16 mouse cellular contexts compared by ENCODE assay signal in genomic region chr5:39803457-39803856, GRCm38 (mm10). TPM values are rescaled to one million over a fixed set of nuclear protein-coding genes. Genes with fewer than 3 reads are reported as not detected.
DNase-seq lines count a peak whose midpoint lies in the region; ATAC-seq and TF ChIP-seq lines count a peak whose summit lies in the region.
"Had no signal": no experiment of that assay in that cellular context is flagged by ENCODE, and none has a peak within 500 bp of the region (broad histone marks: within the 10 kb centered on the region; RNA-seq: fewer than 3 reads in every experiment).

No protein-coding gene starts in this region.

- DNase-seq in brain, embryonic 18.5 days (ENCODE audit: low read depth, low spot score) = peak; percentile 57
- DNase-seq in layer of hippocampus, adult 8-10 months (ENCODE audit: low spot score in 2 of 2) = peak; percentile 8 to 10
- no peak for DNase-seq in spleen, postnatal 36 days (ENCODE audit: low spot score in 2 of 2)
- no peak for DNase-seq in cerebellum, postnatal 36 days
- no peak for DNase-seq in kidney, adult 18-20 months
- DNase-seq: cerebellum, adult 9-11 months; heart, adult 11 months; thymus, postnatal 25 days had no signal

- H3K4me3 ChIP-seq in hindbrain, embryonic 16.5 days (ENCODE audit: low read length) = no peak overlapping the region
- no peak overlapping the region for H3K4me3 ChIP-seq in hindbrain, embryonic 13.5 days
- no peak overlapping the region for H3K4me3 ChIP-seq in olfactory bulb, adult 2 months (ENCODE audit: insufficient read depth, low read depth, low read length)
- H3K4me3 ChIP-seq: intestine, embryonic 15.5 days; limb, embryonic 15.5 days; lung, embryonic 15.5 days; stomach, embryonic 15.5 days had no signal

- TF ChIP-seq POLR2A in olfactory bulb, adult 2 months (IDR thresholded peaks at IDR 0.05; ENCODE audit: insufficient read depth, low read depth, low read length) = no peak

- H3K4me2 ChIP-seq in hindbrain, embryonic 16.5 days (ENCODE audit: low read length) = no peak overlapping the region
- H3K4me2 ChIP-seq in hindbrain, embryonic 13.5 days = no peak overlapping the region
- H3K4me2 ChIP-seq: intestine, embryonic 15.5 days; limb, embryonic 15.5 days; lung, embryonic 15.5 days; stomach, embryonic 15.5 days had no signal

- 50% methylated on average over 3 of the region's 3 CpGs for WGBS in hindbrain, embryonic 16.5 days
- WGBS in hindbrain, embryonic 13.5 days = 76% methylated on average over 3 of the region's 3 CpGs
- 12% methylated on average over 3 of the region's 3 CpGs for WGBS in olfactory bulb, adult 2 months

- no peaks in the 10 kb centered on the region for H3K36me3 ChIP-seq in hindbrain, embryonic 16.5 days (ENCODE audit: control insufficient read depth, insufficient read depth, low read length)
- no peaks in the 10 kb centered on the region for H3K36me3 ChIP-seq in hindbrain, embryonic 13.5 days
- H3K36me3 ChIP-seq: G1E; intestine, embryonic 15.5 days; limb, embryonic 15.5 days; lung, embryonic 15.5 days; stomach, embryonic 15.5 days had no signal

- no peaks in the 10 kb centered on the region for H3K27me3 ChIP-seq in hindbrain, embryonic 16.5 days (replicated peaks; ENCODE audit: control insufficient read depth, insufficient read depth, low read length)
- no peaks in the 10 kb centered on the region for H3K27me3 ChIP-seq in hindbrain, embryonic 13.5 days
- H3K27me3 ChIP-seq: intestine, embryonic 15.5 days; limb, embryonic 15.5 days; lung, embryonic 15.5 days; stomach, embryonic 15.5 days had no signal

- no peaks in the 10 kb centered on the region for H3K4me1 ChIP-seq in hindbrain, embryonic 16.5 days (ENCODE audit: control insufficient read depth, insufficient read depth, low read depth, low read length)
- no peaks in the 10 kb centered on the region for H3K4me1 ChIP-seq in hindbrain, embryonic 13.5 days (replicated peaks)
- H3K4me1 ChIP-seq in olfactory bulb, adult 2 months (ENCODE audit: control insufficient read depth, insufficient read depth, low read length) = peaks cover 2% of the 10 kb centered on the region
- H3K4me1 ChIP-seq: intestine, embryonic 15.5 days; limb, embryonic 15.5 days; lung, embryonic 15.5 days; stomach, embryonic 15.5 days had no signal

- no peak for TF ChIP-seq CTCF in olfactory bulb, adult 2 months (IDR thresholded peaks at IDR 0.05; ENCODE audit: insufficient read depth, low read depth, low read length)

- ATAC-seq in hindbrain, embryonic 16.5 days = peak; percentile 61; the same call in 1 of the 2 replicates
- ATAC-seq in hindbrain, embryonic 13.5 days (ENCODE audit: low FRiP score) = no peak
- ATAC-seq: intestine, embryonic 15.5 days had no signal

- no peaks in the 10 kb centered on the region for H3K9me3 ChIP-seq in hindbrain, embryonic 16.5 days (ENCODE audit: control insufficient read depth, low read length)
- no peaks in the 10 kb centered on the region for H3K9me3 ChIP-seq in hindbrain, embryonic 13.5 days
- H3K9me3 ChIP-seq: intestine, embryonic 15.5 days; limb, embryonic 15.5 days; lung, embryonic 15.5 days; stomach, embryonic 15.5 days had no signal

- H3K27ac ChIP-seq in hindbrain, embryonic 16.5 days (ENCODE audit: low read depth, low read length) = no peak overlapping the region
- H3K27ac ChIP-seq in hindbrain, embryonic 13.5 days = no peak overlapping the region
- H3K27ac ChIP-seq in olfactory bulb, adult 2 months (ENCODE audit: insufficient read depth, low read depth, low read length) = peak overlapping the region; percentile 98
- H3K27ac ChIP-seq: intestine, embryonic 15.5 days; limb, embryonic 15.5 days; lung, embryonic 15.5 days; stomach, embryonic 15.5 days had no signal

- H3K9ac ChIP-seq in hindbrain, embryonic 16.5 days (ENCODE audit: low read depth, low read length) = no peak overlapping the region
- H3K9ac ChIP-seq in hindbrain, embryonic 13.5 days = no peak overlapping the region
- H3K9ac ChIP-seq: intestine, embryonic 15.5 days; limb, embryonic 15.5 days; lung, embryonic 15.5 days; stomach, embryonic 15.5 days had no signal

RNA-seq across cellular contexts. Expression of gene Hs3st1, which starts 48.2 kb away (rescaled TPM):
- polyA plus RNA-seq in hindbrain, embryonic 16.5 days (2015; fragmentation: Nextera tagmentation; extraction: Ambion mirVana) = 44.8 and 46.5 TPM in 2 replicates
- 23.9 and 27.4 TPM in 2 replicates for polyA plus RNA-seq in hindbrain, embryonic 13.5 days (2015; fragmentation: Nextera tagmentation; extraction: Ambion mirVana)
- 10 to 100 TPM; 17.8 to 26.1 (median 22.5) TPM for total RNA-seq in layer of hippocampus, adult 8-10 months (2022)
- not detected in 2 replicates for polyA plus RNA-seq in olfactory bulb, adult 2 months (2012; ENCODE audit: insufficient read depth, insufficient read length, low replicate concordance, missing spikeins)
- polyA plus RNA-seq: G1E had no signal

Comparison
In these comparisons a context has a peak if more than half of its experiments do, and no peak if none do; other contexts are left out.
1. DNase-seq: peak in brain, embryonic 18.5 days (single experiment) and layer of hippocampus, adult 8-10 months (2 of 2); none in spleen, postnatal 36 days (0 of 2), cerebellum, postnatal 36 days (0 of 2) and kidney, adult 18-20 months (single experiment).